Mouse (Mus musculus): ENCODE measurements around the gene Nmnat3. TPM values are rescaled to one million over a fixed set of nuclear protein-coding genes. Genes with fewer than 3 reads are reported as not detected.
A peak's percentile ranks its signal among the peaks of the same experiment; 100 is the strongest.

Gene Nmnat3
- total RNA-seq, 2 experiments from 2014 or later: 1.4 to 2.8 TPM

DNA sequence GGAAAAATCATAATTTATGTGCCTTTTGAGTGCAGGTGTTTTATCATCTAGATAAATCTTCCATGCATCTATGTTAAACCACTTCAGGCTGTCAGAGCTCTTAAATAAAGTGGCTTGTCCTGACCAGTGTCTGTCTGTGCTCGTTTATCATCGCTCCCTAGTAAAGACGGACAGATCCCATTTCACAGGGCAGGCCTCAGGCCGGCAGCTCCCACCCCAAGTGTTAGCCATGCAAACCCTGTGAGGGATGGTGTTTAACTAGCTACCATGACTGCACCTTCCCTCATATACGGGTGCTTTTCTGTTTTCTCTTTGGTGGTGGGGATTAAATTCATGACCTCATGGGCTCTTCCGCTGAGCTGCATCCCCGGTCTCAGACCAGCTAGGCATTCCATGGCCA lies 13.3 kb downstream of the Nmnat3 start:
- intact Hi-C loops (cut with DNase I): no loop called here
- no peak for DNase-seq (ENCODE audit: low spot score in 2 of 2)

DNA sequence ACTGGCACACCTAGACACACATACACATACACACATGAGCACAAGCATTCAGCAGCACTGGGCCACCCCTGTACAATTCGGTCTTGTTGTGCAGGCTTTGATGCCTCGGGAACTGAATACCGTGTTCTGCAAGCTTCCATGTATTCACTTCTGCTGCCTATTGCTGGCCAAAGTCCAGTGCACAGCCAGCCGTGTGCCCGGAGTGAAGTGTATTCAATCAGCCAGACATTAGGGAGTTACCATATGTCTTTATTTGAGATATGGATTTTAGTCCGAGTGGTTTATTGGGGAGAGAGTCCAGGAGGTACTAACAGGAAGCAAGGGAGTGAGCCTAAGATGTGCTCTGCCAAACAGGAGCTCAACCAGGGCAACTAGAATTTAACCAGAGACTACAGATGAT lies 19.8 kb downstream of the Nmnat3 start:
- intact Hi-C loops (cut with DNase I): no loop called here
- no peak for DNase-seq (ENCODE audit: low spot score in 2 of 2)

DNA sequence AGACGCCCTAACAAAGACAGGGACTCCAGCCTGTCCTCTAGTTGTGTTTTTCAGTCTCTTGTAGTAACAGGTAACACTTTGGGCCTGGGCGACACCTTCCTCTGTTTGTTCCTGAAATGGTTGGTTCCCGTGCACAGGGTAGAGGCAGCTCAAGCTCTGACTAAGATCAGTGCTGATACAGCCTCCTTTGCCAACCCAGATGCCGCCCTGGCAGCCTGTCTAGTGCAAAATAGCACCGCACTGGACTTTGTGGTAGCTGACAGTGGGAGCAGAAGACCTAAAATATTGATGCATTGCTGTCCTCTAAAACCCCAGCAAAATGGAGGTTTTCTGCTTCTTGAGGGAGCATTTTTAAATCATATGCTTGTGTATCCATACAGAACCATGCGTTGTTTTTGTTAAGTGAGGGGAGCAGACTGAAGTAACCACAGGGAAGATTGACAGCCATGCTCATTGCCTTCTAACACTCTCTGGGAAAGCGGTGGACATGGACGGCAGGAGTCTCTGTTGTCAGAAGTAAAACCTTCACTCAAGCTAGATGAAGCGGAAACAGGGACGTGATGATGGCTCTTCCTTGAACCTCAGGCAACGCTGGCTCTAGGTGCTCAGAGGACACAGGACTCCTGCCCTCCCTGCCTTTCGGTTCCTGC lies 24.2 kb downstream of the Nmnat3 start:
- intact Hi-C loops (cut with DNase I): no loop called here
- DNase-seq (ENCODE audit: low spot score in 2 of 2): no peak

GRCm38 (mm10) chr9:98312622-98313374 lies 25.6 kb downstream of the Nmnat3 start:
- no peak for DNase-seq (ENCODE audit: low spot score in 2 of 2)
- intact Hi-C loops (cut with DNase I): no loop called here

GRCm38 (mm10) chr9:98313587-98313986 lies 26.4 kb downstream of the Nmnat3 start:
- intact Hi-C loops (cut with DNase I): no loop called here

DNA sequence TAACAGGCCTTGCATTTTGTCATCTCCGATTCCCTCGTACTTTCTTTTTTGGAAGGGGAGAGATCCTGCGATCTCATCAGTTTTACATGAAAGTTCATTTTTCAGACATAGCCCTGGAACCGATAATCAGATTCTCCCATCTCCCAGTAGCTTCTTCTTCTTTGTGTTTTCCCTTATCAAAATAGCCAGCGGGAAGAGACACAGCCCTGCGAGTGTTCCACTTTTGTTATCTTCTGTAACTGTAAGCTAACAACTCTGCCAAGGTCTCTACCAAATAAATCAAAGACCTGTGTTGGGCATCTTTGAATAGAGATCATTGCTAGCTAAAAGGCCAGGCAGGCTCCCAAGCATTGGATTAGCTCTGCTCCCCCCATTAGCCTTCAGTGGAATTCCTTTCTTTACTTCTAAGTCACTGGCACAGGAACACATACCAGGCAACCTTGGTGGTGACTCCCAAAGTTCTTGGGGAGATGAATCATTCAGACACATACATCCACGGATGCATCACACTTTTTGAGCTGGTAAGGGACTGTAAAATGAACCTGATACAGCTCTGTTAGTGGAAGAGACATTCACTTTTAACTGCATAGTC lies 26.9 kb downstream of the Nmnat3 start:
- intact Hi-C loops (cut with DNase I): no loop called here
- DNase-seq (ENCODE audit: low spot score in 2 of 2): no peak

More at GRCm38 (mm10) chr9:98313587-98313986, 26.4 kb downstream of the Nmnat3 start:
- no peak for DNase-seq (ENCODE audit: low spot score in 2 of 2)

DNA sequence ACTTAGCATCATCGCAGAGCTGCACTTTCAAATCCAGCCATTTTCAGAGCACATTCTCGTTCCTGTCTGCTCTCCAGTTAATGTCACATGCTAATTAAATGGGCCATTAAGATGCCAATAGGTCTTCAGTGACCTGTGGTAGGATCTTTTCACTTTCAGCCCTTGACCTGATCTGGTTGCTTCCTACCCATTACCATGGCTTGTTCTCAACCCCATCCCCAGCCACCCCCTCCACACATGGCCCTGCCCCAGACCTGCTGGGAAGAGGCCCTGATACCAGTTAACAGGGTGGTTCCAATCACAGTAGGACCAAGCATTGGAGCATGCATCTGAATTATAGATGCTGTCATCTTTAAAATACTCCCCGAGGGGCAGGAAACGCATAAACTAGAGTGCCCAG lies 30.7 kb downstream of the Nmnat3 start:
- intact Hi-C loops (cut with DNase I): no loop called here
- no peak for DNase-seq (ENCODE audit: low spot score in 2 of 2)

DNA sequence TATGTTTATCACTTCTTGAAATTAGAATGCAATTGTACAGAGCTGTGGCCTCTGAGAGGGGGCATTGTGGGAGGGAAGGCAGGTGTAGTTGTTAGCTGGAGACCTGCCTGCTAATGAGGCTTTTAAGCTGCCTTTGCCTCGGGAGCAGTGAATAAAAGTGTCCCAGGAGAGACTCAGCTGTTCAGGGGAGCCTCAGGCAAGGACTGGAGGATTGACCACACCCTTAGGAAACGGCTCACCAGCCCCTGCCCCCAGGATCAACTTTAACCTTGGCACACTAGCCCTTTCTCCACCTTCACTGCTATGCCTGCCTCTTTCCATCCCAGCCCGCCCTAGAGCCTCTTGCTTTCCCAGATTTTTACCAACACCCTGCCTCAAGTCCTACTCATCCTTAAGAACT lies 31.6 kb downstream of the Nmnat3 start:
- intact Hi-C loops (cut with DNase I): no loop called here

GRCm38 (mm10) chr9:98320785-98321184 lies 33.5 kb downstream of the Nmnat3 start:
- intact Hi-C loops (cut with DNase I): no loop called here
- no peak for DNase-seq (ENCODE audit: low spot score in 2 of 2)

More for the DNA sequence above, 31.6 kb downstream of the Nmnat3 start:
- no peak for DNase-seq (ENCODE audit: low spot score in 2 of 2)

DNA sequence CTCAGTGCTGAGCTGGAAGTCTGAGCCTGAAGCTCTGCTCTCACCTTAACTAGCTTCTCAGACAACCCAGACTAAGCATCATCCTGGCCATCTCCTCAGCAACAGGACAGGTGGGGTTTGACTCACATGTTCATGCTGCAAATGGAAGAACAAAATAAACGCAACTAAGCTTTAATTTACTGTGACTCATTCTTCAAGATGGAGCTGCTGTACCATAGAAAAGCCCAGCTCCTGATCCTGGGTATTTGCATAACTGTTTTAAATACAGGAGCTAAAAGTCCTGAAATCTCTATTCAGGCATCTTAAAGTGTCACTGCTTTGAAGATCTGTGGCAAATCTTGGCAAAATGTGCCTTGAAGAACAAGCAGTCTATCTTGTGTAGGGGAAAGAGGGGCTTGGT lies 38.9 kb downstream of the Nmnat3 start:
- peak in 1 of 2 experiments; percentile 46 for DNase-seq (ENCODE audit: low spot score in 2 of 2)
- intact Hi-C loops (cut with DNase I): no loop called here

- DNase-seq (ENCODE audit: low spot score in 2 of 2): no peak
- intact Hi-C loops (cut with DNase I): no loop called here
Observed at GRCm38 (mm10) chr9:98328415-98329176, 41.4 kb downstream of the Nmnat3 start.

GRCm38 (mm10) chr9:98329274-98330105 lies 42.3 kb downstream of the Nmnat3 start:
- intact Hi-C loops (cut with DNase I): no loop called here
- DNase-seq (ENCODE audit: low spot score in 2 of 2): peak; percentile 49 to 85

- intact Hi-C loops (cut with DNase I): no loop called here
- DNase-seq (ENCODE audit: low spot score in 2 of 2): no peak
Observed at GRCm38 (mm10) chr9:98333219-98333754, 46.1 kb downstream of the Nmnat3 start.

- intact Hi-C loops (cut with DNase I): loop anchor here (1.0 kb wide), 1 partner anchor 50 kb away; no protein-coding TSS in a partner anchor
- peak; percentile 29 to 83 for DNase-seq (ENCODE audit: low spot score in 2 of 2)
Observed at GRCm38 (mm10) chr9:98337881-98338769, 50.9 kb downstream of the Nmnat3 start.

DNA sequence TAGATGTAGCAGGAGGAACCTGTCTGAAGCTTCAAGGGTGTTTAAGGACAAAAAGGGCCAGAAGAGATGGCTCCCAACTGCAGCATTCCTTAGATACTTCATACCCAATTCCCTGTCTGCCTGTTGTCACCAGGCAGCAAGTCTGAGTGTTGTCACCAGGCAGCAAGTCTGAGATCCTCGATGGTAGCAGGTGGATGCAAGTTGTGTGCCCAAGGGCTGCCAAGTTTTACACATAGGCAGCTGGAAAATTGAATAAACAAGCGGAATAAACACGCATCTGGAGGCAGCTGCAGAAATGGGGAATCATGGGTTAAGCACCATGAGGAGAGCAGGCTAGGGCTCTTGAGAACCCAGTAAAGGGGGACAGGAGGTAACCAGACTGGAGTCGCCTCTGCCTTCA lies 52.7 kb downstream of the Nmnat3 start:
- intact Hi-C loops (cut with DNase I): no loop called here
- no peak for DNase-seq (ENCODE audit: low spot score in 2 of 2)

DNA sequence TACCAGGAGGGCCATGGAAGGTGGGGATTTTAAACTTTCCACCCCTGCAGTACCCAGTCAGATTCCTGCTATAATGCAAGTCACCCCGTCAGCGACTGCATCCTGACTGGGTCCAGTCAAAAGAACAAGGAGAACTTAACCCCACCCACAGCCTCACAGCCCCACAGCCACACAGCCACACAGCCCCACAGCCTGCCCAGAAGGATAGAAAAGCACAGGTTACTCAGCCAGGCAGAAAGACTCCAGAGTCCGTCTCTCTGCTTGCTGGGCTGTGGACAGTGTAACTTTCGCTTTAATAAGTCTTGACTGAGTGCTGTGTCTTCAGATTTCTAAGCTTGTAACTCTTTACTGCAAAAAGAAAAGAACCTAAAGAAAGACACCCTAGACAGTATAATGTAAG lies 53.2 kb downstream of the Nmnat3 start:
- DNase-seq (ENCODE audit: low spot score in 2 of 2): no peak
- intact Hi-C loops (cut with DNase I): no loop called here

GRCm38 (mm10) chr9:98345840-98346239 lies 58.6 kb downstream of the Nmnat3 start:
- intact Hi-C loops (cut with DNase I): no loop called here
- DNase-seq (ENCODE audit: low spot score in 2 of 2): no peak

GRCm38 (mm10) chr9:98346240-98346639 lies 59.0 kb downstream of the Nmnat3 start:
- intact Hi-C loops (cut with DNase I): no loop called here
- no peak for DNase-seq (ENCODE audit: low spot score in 2 of 2)

Measured in left cerebral cortex, postnatal 25 days (tissue).